Mouse (Mus musculus) B cell, adult 2 months (primary cell): ENCODE data around the gene Ccp110.
A peak's percentile ranks its signal among the peaks of the same experiment; 100 is the strongest.

Source experiments
- DNase-seq, 2 experiments: peaks; one replicate each; pipeline ENCODE4 v3.0.0; 2022

Ccp110 gene

DNA sequence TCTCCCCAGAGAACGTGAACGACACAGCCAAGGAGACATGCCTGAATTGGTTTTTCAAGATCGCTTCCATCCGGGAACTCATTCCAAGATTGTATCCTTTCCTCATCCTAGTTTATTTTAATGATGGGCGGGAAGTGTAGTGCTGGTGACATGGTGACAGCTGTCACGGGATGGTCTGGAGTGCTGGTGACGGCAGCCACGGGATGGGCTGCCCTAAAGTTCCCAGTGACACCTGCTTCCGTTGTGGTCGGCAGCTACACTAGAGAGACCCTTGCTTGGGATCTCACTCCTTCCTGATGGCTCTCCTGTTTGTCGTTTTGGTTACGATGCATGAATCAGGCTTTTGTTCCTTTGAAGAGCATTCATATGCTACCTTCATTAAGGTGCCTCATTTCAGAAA lies 60.7 kb downstream of the Ccp110 start:
- DNase-seq = no peak

DNA sequence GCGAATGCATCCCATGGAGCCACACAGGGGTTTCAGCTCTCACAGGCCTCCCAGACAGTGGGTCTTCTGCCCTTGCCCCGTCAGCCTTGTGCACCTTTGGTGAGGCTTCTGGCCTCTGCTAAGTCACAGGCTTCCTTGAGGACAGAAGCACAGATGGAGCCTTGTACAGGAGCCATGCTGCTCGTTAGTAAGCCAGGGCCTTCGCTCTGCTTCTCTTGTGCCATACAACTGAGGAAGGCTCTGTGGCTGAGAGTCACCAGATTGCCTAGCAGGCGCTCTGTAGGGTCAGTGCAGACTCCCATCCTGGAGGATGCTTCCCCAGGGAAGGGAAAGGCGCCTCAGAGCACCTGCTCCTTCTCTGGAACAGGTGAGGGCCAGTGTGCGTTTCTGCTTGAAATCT lies 63.6 kb downstream of the Ccp110 start:
- DNase-seq = no peak

DNA sequence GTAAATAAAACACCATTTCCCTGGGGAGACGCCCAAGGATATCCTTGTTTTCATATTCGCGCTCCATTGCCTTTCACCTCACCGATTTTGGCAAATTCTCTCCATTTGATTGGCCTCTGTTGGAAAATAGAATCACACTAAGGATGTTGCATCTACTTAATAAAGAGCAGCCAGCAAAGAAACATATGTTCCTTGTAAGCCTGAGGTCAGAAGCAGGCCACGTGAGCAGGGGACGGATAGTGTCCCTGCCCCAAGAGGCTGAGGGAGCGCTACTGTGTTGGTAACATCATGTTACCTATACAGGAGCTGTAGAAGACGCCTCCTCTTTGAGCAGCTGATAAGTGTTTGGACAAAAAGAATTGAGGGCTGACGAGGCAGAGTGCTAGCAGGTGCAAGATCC lies 64.1 kb downstream of the Ccp110 start:
- DNase-seq = peak; percentile 18 to 28

DNA sequence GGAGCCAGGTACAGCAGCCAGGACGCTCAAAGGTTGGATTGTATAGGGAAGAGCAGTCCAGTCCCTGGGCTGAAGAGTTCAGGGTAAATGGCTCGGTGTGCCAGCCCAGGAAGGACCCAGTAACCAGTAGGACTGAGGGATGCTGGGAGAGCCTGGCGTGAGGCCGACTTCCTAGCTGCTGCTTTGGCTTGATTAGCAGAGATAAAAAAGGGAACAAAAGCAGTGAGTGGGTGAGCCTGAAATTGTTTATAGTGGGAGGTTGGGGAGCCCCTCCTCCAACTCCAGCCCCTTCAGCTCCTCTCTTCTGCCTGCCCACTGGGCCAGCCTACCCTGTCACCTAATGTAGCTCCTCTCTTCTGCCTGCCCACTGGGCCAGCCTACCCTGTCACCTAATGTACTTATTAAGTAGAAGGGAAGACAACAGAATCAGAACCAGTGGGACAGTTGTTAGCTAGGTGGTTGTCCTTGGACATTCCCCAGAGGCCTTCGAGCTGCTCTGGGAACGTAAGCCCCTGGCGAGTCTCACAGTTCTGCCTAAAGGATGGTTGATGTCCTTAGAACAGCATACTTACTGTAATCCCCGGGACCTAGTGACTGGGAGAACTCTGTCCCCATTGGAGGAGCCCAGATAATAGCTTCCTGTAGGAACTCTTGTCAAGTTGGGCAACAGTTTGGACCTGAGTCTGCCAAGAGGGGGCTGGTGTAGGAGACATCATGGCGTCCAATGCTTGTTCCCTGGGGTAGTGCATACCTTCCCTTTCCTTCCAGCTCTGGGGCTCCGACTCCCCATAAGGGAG lies 65.4 kb downstream of the Ccp110 start:
- DNase-seq = no peak

DNA sequence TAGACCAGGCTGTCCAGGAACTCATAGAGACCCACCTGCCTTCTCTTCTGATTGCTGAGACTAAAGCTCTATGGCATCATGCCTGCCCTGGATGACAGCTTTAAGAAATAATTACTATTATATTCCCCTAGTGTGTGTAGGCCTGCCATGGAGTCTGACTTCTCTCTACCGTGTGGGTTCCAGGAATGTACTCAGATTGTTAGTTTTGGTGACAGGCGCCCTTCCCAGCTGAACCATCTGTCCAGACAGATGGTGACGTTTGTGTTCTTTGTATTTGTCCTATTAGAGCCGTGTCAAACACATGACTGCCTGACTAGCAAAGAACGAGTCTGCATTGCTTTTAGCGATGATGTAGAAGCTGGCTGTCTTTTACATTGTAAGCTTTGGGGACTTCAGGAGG lies 66.2 kb downstream of the Ccp110 start:
- no peak for DNase-seq

DNA sequence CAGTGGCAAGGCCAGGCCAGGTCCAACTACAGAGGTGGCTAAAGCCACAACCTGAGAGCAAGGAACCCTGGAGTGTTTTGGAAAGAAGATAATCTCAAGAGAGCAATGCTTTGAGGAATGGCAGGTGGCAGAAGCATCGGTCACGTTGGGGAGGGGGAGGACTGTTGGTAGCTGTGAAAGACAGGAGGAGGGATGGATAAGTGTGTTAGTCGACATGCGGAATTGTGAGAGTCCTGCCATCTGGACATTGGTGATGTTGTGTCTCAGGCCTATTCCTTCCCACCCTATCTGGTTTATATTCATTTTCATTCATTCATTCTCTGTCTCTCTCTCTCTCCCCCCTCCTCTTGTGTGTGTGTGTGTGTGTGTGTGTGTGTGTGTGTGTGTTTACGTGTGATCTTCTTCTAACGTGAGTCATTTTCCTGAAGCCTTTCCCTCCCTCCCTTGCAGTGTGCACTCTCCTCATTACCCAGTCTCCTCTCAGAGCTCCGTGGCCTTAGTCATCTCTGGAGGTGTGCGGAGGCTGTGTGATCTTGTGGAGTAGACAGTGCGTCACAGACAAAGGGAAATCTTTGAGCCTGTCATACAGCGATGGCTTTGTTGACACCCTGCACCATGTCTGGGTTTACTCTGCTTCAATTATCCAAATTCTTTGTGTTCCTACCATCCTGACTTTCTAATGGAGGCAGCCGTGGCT lies 71.1 kb downstream of the Ccp110 start:
- DNase-seq = no peak

DNA sequence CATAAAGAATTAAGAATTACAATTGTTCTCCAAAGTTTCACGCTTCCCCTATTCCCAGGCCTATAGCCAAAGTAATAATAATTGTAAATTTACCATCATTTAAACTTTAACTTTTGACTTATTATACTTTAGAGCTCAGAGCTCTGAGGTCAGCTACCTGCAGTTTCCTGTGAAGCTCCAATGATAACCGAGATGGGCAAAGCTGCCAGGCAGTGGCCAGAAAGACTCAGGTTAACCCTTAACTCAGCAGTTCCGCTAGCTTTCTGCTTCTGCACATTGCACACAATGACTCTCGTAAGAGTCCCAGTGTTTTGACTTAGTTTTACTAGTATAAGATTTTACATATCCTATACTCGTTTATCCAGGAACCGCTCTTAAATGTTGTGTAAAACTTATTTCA lies 73.7 kb downstream of the Ccp110 start:
- DNase-seq = no peak
